Mouse (Mus musculus) intestine, embryonic 16.5 days (tissue): ENCODE results near the gene Myl6b. TPM values are rescaled to one million over a fixed set of nuclear protein-coding genes. Genes with fewer than 3 reads are reported as not detected.
A peak's percentile ranks its signal among the peaks of the same experiment; 100 is the strongest.

ENCODE experiments used
- ATAC-seq: fragments of 200-750 bp; cut with Nextera tagmentation; 2 replicates; pipeline ENCODE4 v1.8.0; 2017; ENCODE audit warnings: moderate TSS enrichment, moderate library complexity
- H3K27ac ChIP-seq: fragments of 300-500 bp; sonication (generic); 2 replicates; pipeline ENCODE4 v1.5.1; 2014; ENCODE audit warnings: mild to moderate bottlenecking, low read length
- H3K27me3 ChIP-seq: fragments of 300-500 bp; sonication (generic); replicated peaks from 2 replicates; pipeline ENCODE4 v1.6.1; 2014; ENCODE audit warnings: low read length, control low read depth, mixed read lengths; ENCODE audit not compliant: control insufficient read depth, insufficient read depth
- H3K36me3 ChIP-seq: fragments of 300-500 bp; sonication (generic); 2 replicates; pipeline ENCODE4 v1.6.1; 2014; ENCODE audit warnings: low read length, control low read depth; ENCODE audit not compliant: control insufficient read depth, insufficient read depth
- H3K4me1 ChIP-seq: fragments of 300-500 bp; sonication (generic); 2 replicates; pipeline ENCODE4 v1.6.1; 2014; ENCODE audit warnings: low read length, control low read depth, mixed read lengths; ENCODE audit not compliant: control insufficient read depth, insufficient read depth
- H3K4me2 ChIP-seq: fragments of 300-500 bp; sonication (generic); 2 replicates; pipeline ENCODE4 v1.6.1; 2014; ENCODE audit warnings: low read depth, low read length, control low read depth
- H3K4me3 ChIP-seq: fragments of 300-500 bp; sonication (generic); 2 replicates; pipeline ENCODE4 v1.5.1; 2014; ENCODE audit warnings: mild to moderate bottlenecking, low read length
- H3K9ac ChIP-seq: fragments of 300-500 bp; sonication (generic); 2 replicates; pipeline ENCODE4 v1.6.1; 2014; ENCODE audit warnings: low read depth, low read length
- H3K9me3 ChIP-seq: fragments of 300-500 bp; sonication (generic); 2 replicates; pipeline ENCODE4 v1.6.1; 2016; ENCODE audit warnings: low read length, control low read depth; ENCODE audit not compliant: control insufficient read depth
- WGBS: fragments of 180-500 bp; shearing (Covaris S2); extraction: QIAGEN DNeasy Blood & Tissue Kit; methylation state at CpG from one replicate; pipeline ENCODE4 v1.1.7; 2014; 5-methylcytosine and 5-hydroxymethylcytosine counted together
- polyA plus RNA-seq: library from polyadenylated mRNA; unstranded; fragments of >200 nt; fragmentation: Nextera tagmentation; extraction: Ambion mirVana; gene quantifications from 2 replicates; pipeline ENCODE4 v1.2.1, GENCODE M21; 2015

Myl6b gene
- polyA plus RNA-seq, 1 experiment from 2014 or later, result 2.8 TPM

DNA sequence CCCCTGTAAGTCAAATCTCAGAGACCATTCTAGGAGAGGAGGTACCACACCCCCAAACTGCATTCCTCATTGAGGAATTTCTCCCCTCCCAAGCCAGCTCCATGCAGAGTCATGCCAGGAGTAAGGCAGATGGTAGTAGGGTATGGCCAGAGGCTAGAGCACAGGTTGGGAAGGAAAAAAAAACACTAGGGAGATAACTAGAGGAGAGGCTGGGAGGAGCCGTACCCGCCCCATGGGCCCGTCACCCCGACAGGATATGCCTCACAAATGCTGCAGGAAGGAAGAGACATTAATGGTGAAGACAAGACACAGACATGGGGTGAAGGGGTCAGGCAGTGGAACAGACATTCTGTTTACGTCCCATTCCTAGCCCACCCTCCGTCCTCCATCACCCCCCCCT, 7.0 kb downstream of the Myl6b start:
- ATAC-seq, result no peak
- WGBS, result 21% methylated on average over 6 of the region's 6 CpGs
- peak overlapping the region; percentile 78 for H3K4me2 ChIP-seq
- peak overlapping the region; percentile 98 for H3K27ac ChIP-seq
- no peaks in the 10 kb centered on the region for H3K9me3 ChIP-seq
- H3K4me3 ChIP-seq, result peak overlapping the region; percentile 87
- H3K27me3 ChIP-seq, result no peaks in the 10 kb centered on the region
- H3K4me1 ChIP-seq, result peaks cover 28% of the 10 kb centered on the region
- peak overlapping the region; percentile 95 for H3K9ac ChIP-seq
- H3K36me3 ChIP-seq, result peaks cover 21% of the 10 kb centered on the region

DNA sequence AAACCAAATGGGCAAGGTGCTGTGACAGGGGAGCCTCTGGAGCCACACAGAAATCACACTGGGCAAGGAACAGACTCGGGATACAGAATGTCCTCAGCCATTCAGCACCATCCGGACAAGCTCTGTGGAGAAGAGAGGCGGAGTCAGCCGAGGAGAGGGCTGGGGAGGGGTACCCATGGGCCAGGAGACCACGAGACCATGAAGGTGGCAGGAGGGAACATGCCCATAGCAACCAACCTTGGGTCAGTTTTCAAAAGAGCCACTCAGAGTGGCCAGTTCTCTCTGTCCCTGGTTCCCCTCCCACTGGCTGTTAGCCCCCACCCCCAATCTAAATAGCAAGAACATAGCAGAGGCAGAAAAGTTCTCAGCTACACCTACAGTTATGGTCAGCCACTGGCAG, 7.6 kb downstream of the Myl6b start:
- peak overlapping the region; percentile 98 for H3K27ac ChIP-seq
- peaks cover 28% of the 10 kb centered on the region for H3K4me1 ChIP-seq
- H3K27me3 ChIP-seq, result no peaks in the 10 kb centered on the region
- WGBS, result 25% methylated on average over 5 of the region's 5 CpGs
- no peak for ATAC-seq
- H3K4me3 ChIP-seq, result peak overlapping the region; percentile 87
- peak overlapping the region; percentile 95; the same call in 1 of the 2 replicates for H3K9ac ChIP-seq
- H3K36me3 ChIP-seq, result peaks cover 21% of the 10 kb centered on the region
- H3K4me2 ChIP-seq, result peak overlapping the region; percentile 78
- H3K9me3 ChIP-seq, result no peaks in the 10 kb centered on the region

DNA sequence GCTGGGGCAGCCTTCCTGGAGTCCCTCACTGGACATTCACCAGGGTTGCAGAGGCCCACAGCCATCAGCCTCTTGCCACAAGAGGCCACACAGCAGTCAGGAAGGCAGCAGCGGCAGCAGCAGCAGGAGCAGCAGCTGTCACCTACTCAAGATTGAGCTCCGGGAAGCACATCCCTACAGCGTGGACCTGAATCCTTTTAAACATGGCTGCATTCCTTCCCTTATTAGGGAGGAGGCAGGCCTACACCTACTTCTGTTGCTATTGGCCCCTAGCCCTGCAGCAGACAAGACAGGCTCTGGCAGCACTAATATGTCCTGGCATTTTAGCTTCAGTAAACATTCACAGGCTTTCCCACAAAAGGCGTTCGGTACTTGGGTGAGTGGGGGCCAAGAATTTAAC, 8.3 kb downstream of the Myl6b start:
- Histone ChIP-seq H3K27me3 (no peaks in the 10 kb centered on the region), H3K4me3 (0 out of 2 replicates have a peak overlapping the region, but pooled peaks have one; percentile 9), H3K9me3 (no peaks in the 10 kb centered on the region), H3K27ac (peak overlapping the region; percentile 98), H3K36me3 (peaks cover 25% of the 10 kb centered on the region), H3K9ac (no peak overlapping the region; the same call in 1 of the 2 replicates), H3K4me1 (peaks cover 28% of the 10 kb centered on the region), H3K4me2 (no peak overlapping the region)
- no peak for ATAC-seq
- whole genome bisulfite sequencing, result 35% methylated on average over 5 of the region's 5 CpGs

DNA sequence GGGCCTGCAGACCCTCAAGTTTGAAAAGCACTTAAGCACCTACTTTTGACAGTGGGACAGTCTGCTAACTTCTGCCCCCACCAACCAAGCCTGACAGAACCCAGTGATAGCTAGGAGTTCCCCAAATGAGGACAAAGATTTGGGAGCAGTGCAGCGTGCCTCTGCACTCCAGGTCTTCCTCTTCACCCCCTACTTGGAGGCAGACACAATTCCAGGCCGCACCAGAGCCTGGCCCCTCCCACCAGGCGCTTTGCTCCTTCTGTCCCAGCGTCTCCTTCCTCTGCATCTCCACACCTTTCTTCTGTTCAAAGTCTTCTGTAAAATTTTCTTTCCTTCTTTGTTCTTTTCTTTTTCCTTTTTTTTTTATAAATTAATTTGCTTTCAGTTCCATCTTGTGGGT, 8.7 kb downstream of the Myl6b start:
- 40% methylated on average over 4 of the region's 4 CpGs for WGBS
- Histone ChIP-seq H3K27me3 (no peaks in the 10 kb centered on the region), H3K36me3 (peaks cover 25% of the 10 kb centered on the region), H3K4me1 (peaks cover 25% of the 10 kb centered on the region), H3K27ac (peak overlapping the region; percentile 98), H3K9ac (peak overlapping the region; percentile 27; the same call in 1 of the 2 replicates), H3K4me3 (peak overlapping the region; percentile 9; the same call in 1 of the 2 replicates), H3K4me2 (no peak overlapping the region), H3K9me3 (no peaks in the 10 kb centered on the region)
- no peak for ATAC-seq

DNA sequence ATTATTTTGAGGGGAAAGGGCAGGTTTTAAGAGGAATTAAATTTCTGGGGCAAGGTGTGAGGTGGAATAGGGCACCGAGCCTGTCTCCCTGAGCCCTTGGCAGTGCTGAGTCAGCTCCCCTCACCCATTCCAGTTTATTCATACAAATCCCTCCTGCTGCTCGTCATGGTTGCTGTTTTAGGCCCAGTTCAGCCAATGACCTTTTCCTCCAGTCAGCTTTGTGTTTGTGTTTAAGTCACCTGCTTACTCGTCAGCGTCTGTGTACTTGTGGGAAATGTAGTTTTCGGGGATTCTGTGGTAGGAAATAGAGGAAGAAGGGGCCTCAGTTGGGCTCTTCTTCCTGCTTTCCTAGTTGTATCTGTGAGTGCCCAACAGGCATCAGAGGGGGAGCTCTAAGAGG, 9.1 kb downstream of the Myl6b start:
- Histone ChIP-seq H3K27ac (peak overlapping the region; percentile 98), H3K27me3 (no peaks in the 10 kb centered on the region), H3K9me3 (no peaks in the 10 kb centered on the region), H3K9ac (peak overlapping the region; percentile 27; the same call in 1 of the 2 replicates), H3K4me1 (peaks cover 22% of the 10 kb centered on the region), H3K36me3 (peaks cover 26% of the 10 kb centered on the region), H3K4me2 (no peak overlapping the region), H3K4me3 (no peak overlapping the region)
- ATAC-seq, result no peak
- WGBS, result 49% methylated on average over 5 of the region's 5 CpGs

DNA sequence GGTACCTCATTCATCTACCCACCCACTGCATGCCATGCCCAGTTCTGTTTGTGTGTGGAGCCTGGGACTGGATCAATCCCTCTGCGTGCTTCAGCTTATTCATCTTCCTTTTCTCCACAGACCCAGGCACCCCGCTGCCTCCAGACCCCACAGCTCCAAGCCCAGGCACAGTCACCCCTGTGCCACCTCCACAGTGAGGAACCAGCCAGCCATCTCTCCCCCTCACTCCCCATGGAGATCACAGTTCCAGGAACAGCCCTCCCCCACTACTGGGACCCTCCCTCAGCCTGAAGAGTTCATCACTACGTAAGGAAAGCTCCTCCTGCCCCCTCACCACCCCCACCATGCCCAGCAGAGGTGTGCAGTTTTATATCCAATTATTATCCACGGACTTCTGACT, 9.7 kb downstream of the Myl6b start:
- no peaks in the 10 kb centered on the region for H3K27me3 ChIP-seq
- H3K4me3 ChIP-seq, result no peak overlapping the region
- H3K4me2 ChIP-seq, result no peak overlapping the region; the same call in 1 of the 2 replicates
- H3K4me1 ChIP-seq, result peaks cover 22% of the 10 kb centered on the region
- no peak overlapping the region for H3K9ac ChIP-seq
- peaks cover 32% of the 10 kb centered on the region for H3K36me3 ChIP-seq
- no peak for ATAC-seq
- H3K9me3 ChIP-seq, result no peaks in the 10 kb centered on the region
- H3K27ac ChIP-seq, result peak overlapping the region; percentile 14; the same call in 1 of the 2 replicates
- WGBS, result 68% methylated on average over 4 of the region's 4 CpGs

DNA sequence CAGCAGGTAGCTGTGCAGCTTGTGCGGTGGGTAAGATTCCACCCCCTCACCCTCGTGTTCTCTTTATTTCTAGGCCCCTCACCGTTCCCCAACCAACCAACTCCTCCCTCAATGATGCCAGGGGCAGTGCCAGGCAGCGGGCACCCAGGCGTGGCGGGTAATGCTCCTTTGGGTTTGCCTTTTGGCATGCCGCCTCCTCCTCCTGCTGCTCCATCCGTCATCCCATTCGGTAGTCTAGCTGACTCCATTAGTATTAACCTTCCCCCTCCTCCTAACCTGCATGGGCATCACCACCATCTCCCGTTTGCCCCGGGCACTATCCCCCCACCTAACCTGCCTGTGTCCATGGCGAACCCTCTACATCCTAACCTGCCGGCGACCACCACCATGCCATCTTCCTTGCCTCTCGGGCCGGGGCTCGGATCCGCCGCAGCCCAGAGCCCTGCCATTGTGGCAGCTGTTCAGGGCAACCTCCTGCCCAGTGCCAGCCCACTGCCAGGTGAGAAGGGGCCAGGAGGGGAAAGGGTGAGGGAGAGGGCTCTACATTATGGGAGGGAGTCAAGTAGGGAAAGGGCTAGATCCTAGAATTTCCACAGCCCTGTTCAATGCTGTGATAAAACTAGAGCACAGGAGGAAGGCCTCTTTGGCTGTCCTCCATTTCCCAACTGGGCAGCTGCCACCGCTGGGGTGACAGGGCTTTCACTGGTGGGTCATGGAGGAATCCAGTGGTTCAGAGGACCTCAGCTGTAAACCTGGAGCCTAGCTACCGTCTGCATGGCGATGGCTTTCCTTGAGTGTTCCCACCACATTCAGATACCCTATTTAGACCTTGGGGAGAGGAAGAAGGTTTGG, 10.4 kb downstream of the Myl6b start:
- Histone ChIP-seq H3K9me3 (no peaks in the 10 kb centered on the region), H3K4me3 (no peak overlapping the region), H3K4me2 (no peak overlapping the region; the same call in 1 of the 2 replicates), H3K36me3 (peaks cover 39% of the 10 kb centered on the region), H3K9ac (no peak overlapping the region), H3K27ac (peak overlapping the region; percentile 14; the same call in 1 of the 2 replicates), H3K4me1 (peaks cover 22% of the 10 kb centered on the region), H3K27me3 (no peaks in the 10 kb centered on the region)
- WGBS, result 90% methylated on average over 22 of the region's 22 CpGs
- ATAC-seq, result no peak

DNA sequence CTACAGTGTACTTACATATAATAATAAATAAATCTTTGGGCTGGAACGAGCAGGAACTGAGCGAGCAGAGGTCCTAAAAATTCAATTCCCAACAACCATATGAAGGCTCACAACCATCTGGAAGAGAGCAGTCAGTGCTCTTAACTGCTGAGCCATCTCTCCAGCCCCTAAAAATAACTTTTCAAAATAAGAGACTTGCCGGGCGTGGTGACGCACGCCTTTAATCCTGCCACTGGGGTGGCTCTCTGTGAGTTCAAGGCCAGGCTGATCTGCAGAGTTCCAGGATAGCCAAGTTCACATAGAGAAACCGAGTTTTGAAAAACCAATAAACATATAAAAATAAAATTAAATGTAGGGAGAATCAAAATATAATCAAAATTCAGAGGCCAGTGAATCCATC, 12.1 kb downstream of the Myl6b start:
- Histone ChIP-seq H3K27me3 (no peaks in the 10 kb centered on the region), H3K4me1 (peaks cover 14% of the 10 kb centered on the region), H3K9me3 (no peaks in the 10 kb centered on the region), H3K27ac (no peak overlapping the region), H3K9ac (no peak overlapping the region), H3K36me3 (peaks cover 49% of the 10 kb centered on the region), H3K4me3 (no peak overlapping the region), H3K4me2 (no peak overlapping the region)
- 81% methylated on average over 7 of the region's 7 CpGs for WGBS
- ATAC-seq, result no peak

DNA sequence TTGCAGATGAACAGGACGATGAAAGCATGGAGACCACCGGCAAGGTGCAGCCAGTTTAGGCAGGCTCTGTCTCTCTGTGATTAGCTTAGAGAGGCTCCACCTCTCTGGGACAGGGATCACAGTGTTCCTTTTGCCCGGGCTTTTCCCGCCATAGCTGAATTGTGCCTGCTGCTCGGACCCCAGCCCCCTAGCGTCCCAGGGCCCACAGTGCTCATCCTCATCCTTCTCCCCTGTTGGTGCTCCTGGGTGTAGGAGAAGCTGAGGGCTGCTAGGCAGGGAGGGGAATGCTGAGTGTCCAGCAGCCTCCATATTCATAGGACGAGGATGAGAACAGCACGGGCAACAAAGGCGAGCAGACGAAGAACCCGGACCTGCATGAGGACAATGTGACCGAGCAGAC, 24.1 kb downstream of the Myl6b start:
- WGBS, result 91% methylated on average over 12 of the region's 12 CpGs
- H3K36me3 ChIP-seq, result peaks cover 29% of the 10 kb centered on the region

More for the DNA sequence above, 24.1 kb downstream of the Myl6b start:
- Histone ChIP-seq H3K9ac (no peak overlapping the region), H3K27me3 (no peaks in the 10 kb centered on the region), H3K4me1 (no peaks in the 10 kb centered on the region), H3K9me3 (no peaks in the 10 kb centered on the region), H3K4me2 (no peak overlapping the region), H3K27ac (no peak overlapping the region), H3K4me3 (no peak overlapping the region)
- no peak for ATAC-seq
